Mouse (Mus musculus) liver, embryonic 14.5 days (tissue): ENCODE measurements at regions not wholly inside any gene's neighbourhood (a gene's known extent, or its start where the extent isn't known, plus 50 kb on each side); places are given as distances from the start of the nearest gene placed in this dataset.

Experiments used
- ATAC-seq: fragments of 200-750 bp; cut with Nextera tagmentation; 2 replicates; pipeline ENCODE4 v1.8.0; 2017; ENCODE audit warnings: moderate number of reproducible peaks, mild to moderate bottlenecking, moderate library complexity; ENCODE audit not compliant: insufficient read depth
- DNase-seq, 3 experiments: peaks; one replicate each; pipeline ENCODE4 v3.0.0-alpha.2; 2012 to 2013; ENCODE audit warnings: low read depth in 3 of 3, low spot score in 3 of 3
- H3K27ac ChIP-seq: fragments of 300-500 bp; sonication (generic); 2 replicates; pipeline ENCODE4 v1.5.1; 2014; ENCODE audit warnings: moderate library complexity, mild to moderate bottlenecking, control low read depth, inconsistent platforms
- H3K27me3 ChIP-seq: fragments of 300-500 bp; sonication (generic); 2 replicates; pipeline ENCODE4 v1.6.1; 2014; ENCODE audit warnings: mild to moderate bottlenecking, low read length, moderate library complexity; ENCODE audit not compliant: control insufficient read depth, insufficient read depth
- H3K36me3 ChIP-seq: fragments of 300-500 bp; sonication (generic); replicated peaks from 2 replicates; pipeline ENCODE4 v1.6.1; 2014; ENCODE audit warnings: low read depth; ENCODE audit not compliant: control insufficient read depth, insufficient read depth
- H3K4me1 ChIP-seq, 2 experiments: fragments of 200-500 bp in 1 of 2; fragments of 300-500 bp in 1 of 2; sonication (generic) in 1 of 2; replicated peaks; 2 replicates each; pipeline ENCODE4 v1.6.1; 2012 to 2014; ENCODE audit warnings: antibody characterized with exemption in 1 of 2, inconsistent platforms in 1 of 2, low read length in 1 of 2; ENCODE audit not compliant: control insufficient read depth in 2 of 2, insufficient read depth in 2 of 2
- H3K4me2 ChIP-seq: fragments of 300-500 bp; sonication (generic); 2 replicates; pipeline ENCODE4 v1.6.1; 2014; ENCODE audit warnings: low read depth, mild to moderate bottlenecking, control low read depth, moderate library complexity
- H3K4me3 ChIP-seq, 2 experiments: fragments of 200-500 bp in 1 of 2; fragments of 300-500 bp in 1 of 2; sonication (generic) in 1 of 2; 2 replicates each; pipeline ENCODE4 v1.5.1; 2012 to 2014; ENCODE audit warnings: low read depth in 2 of 2, low read length in 2 of 2, mild to moderate bottlenecking in 2 of 2, control low read depth in 1 of 2, inconsistent platforms in 1 of 2, moderate library complexity in 1 of 2; ENCODE audit not compliant: insufficient read depth in 1 of 2
- H3K9ac ChIP-seq: fragments of 300-500 bp; sonication (generic); replicated peaks from 2 replicates; pipeline ENCODE4 v1.6.1; 2014; ENCODE audit warnings: mild to moderate bottlenecking, control low read depth, moderate library complexity
- H3K9me3 ChIP-seq: fragments of 300-500 bp; sonication (generic); 2 replicates; pipeline ENCODE4 v1.6.1; 2016; ENCODE audit warnings: low read length, mixed read lengths; ENCODE audit not compliant: control insufficient read depth
- CTCF ChIP-seq: IDR thresholded peaks from 2 replicates; pipeline ENCODE4 v1.5.1; 2016; ENCODE audit warnings: antibody characterized with exemption, low read depth, control low read depth
- EP300 ChIP-seq: IDR thresholded peaks from 2 replicates; pipeline ENCODE4 v1.6.1; 2016; ENCODE audit warnings: antibody characterized with exemption, low read depth
- WGBS: fragments of 180-500 bp; shearing (Covaris S2); extraction: QIAGEN DNeasy Blood & Tissue Kit; methylation state at CpG from one replicate; pipeline ENCODE4 v1.1.7; 2014; ENCODE audit not compliant: insufficient replicate concordance; 5-methylcytosine and 5-hydroxymethylcytosine counted together

- H3K4me1 ChIP-seq, result no peaks in the 10 kb centered on the region; a peak in 1 of 4 replicates
- no peaks in the 10 kb centered on the region for H3K27me3 ChIP-seq
- H3K9me3 ChIP-seq, result no peaks in the 10 kb centered on the region
- TF ChIP-seq EP300, result no peak
- TF ChIP-seq CTCF, result no peak
- 57% methylated on average over 6 of the region's 6 CpGs for WGBS
- DNase-seq (no peak), ATAC-seq (no peak)
- H3K27ac ChIP-seq, result no peak overlapping the region
- no peaks in the 10 kb centered on the region for H3K36me3 ChIP-seq
- H3K4me3 ChIP-seq, result no peak overlapping the region
- H3K9ac ChIP-seq, result no peak overlapping the region
- no peak overlapping the region for H3K4me2 ChIP-seq
Observed at GRCm38 (mm10) chr16:93072156-93072555, 246.2 kb upstream of the Runx1 start.

GRCm38 (mm10) chr16:93071726-93072125 is 245.8 kb upstream of the Runx1 start:
- ATAC-seq (no peak), DNase-seq (no peak)
- Histone ChIP-seq H3K27me3 (no peaks in the 10 kb centered on the region), H3K4me2 (no peak overlapping the region), H3K27ac (no peak overlapping the region), H3K9me3 (no peaks in the 10 kb centered on the region), H3K4me1 (no peaks in the 10 kb centered on the region; a peak in 1 of 4 replicates), H3K4me3 (no peak overlapping the region), H3K36me3 (no peaks in the 10 kb centered on the region), H3K9ac (no peak overlapping the region)
- WGBS, result 39% methylated on average over 6 of the region's 6 CpGs
- no peak for TF ChIP-seq EP300
- no peak for TF ChIP-seq CTCF

- peaks cover 0 to under 1% of the 10 kb centered on the region in 2 experiments; a peak in 1 of 4 replicates for H3K4me1 ChIP-seq
- no peak overlapping the region for H3K9ac ChIP-seq
- no peak for DNase-seq
- no peaks in the 10 kb centered on the region for H3K36me3 ChIP-seq
- H3K27me3 ChIP-seq, result no peaks in the 10 kb centered on the region
- H3K27ac ChIP-seq, result no peak overlapping the region
- no peaks in the 10 kb centered on the region for H3K9me3 ChIP-seq
- H3K4me3 ChIP-seq, result no peak overlapping the region
- no peak overlapping the region for H3K4me2 ChIP-seq
- TF ChIP-seq EP300, result no peak
- TF ChIP-seq CTCF, result no peak
- ATAC-seq, result no peak
- 67% methylated on average over 2 of the region's 2 CpGs for WGBS
Observed at GRCm38 (mm10) chr16:93066821-93067220, 240.9 kb upstream of the Runx1 start.

- no peaks in the 10 kb centered on the region for H3K36me3 ChIP-seq
- DNase-seq (peak in 1 of 3 experiments; percentile 5), ATAC-seq (peak; percentile 81)
- no peak overlapping the region for H3K4me2 ChIP-seq
- no peak overlapping the region for H3K4me3 ChIP-seq
- H3K4me1 ChIP-seq, result peaks cover 0 to 4% of the 10 kb centered on the region in 2 experiments; a peak in 1 of 4 replicates
- no peak overlapping the region for H3K9ac ChIP-seq
- no peak overlapping the region for H3K27ac ChIP-seq
- no peaks in the 10 kb centered on the region for H3K27me3 ChIP-seq
- no peaks in the 10 kb centered on the region for H3K9me3 ChIP-seq
- TF ChIP-seq EP300, result no peak
- no peak for TF ChIP-seq CTCF
- WGBS, result 52% methylated on average over 4 of the region's 4 CpGs
Observed at GRCm38 (mm10) chr16:93061475-93062179, 235.7 kb upstream of the Runx1 start.

GRCm38 (mm10) chr16:93056295-93056694 is 230.3 kb upstream of the Runx1 start:
- H3K27ac ChIP-seq, result no peak overlapping the region
- no peaks in the 10 kb centered on the region for H3K27me3 ChIP-seq
- TF ChIP-seq EP300 (no peak), CTCF (no peak)
- WGBS, result 59% methylated on average over 3 of the region's 3 CpGs
- H3K9ac ChIP-seq, result no peak overlapping the region
- no peak for ATAC-seq
- no peak for DNase-seq
- no peak overlapping the region for H3K4me2 ChIP-seq
- no peaks in the 10 kb centered on the region; a peak in 1 of 4 replicates for H3K4me1 ChIP-seq
- H3K9me3 ChIP-seq, result no peaks in the 10 kb centered on the region
- no peak overlapping the region for H3K4me3 ChIP-seq
- no peaks in the 10 kb centered on the region for H3K36me3 ChIP-seq
